In the genomic region with DNA sequence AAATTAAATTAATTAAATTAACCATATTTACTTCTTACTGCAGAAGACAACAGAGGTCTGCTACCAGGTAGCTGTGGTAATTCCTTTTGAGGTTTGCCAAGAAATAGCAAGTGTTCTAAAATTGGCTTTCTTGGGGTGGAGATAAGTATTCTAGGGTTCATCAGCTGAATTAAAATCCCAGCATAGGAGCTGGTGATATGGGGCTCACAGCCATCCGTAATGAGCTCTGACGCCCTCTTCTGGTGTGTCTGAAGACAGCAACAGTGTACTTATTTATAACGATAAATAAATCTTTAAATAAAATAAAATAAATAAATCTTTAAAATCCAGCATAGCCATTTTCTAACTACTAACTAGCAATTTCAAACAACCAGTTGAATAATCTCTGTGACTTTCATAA, we compare ENCODE assay signal across 33 mouse cellular contexts. TPM values are rescaled to one million over a fixed set of nuclear protein-coding genes. Genes with fewer than 3 reads are reported as not detected.
DNase-seq lines count a peak whose midpoint lies in the region; ATAC-seq and TF ChIP-seq lines count a peak whose summit lies in the region.
"Had no signal": no experiment of that assay in that cellular context is flagged by ENCODE, and none has a peak within 500 bp of the region (broad histone marks: within the 10 kb centered on the region; RNA-seq: fewer than 3 reads in every experiment).

No protein-coding gene starts in this region.

- H3K27ac ChIP-seq in forebrain, postnatal 0 days (ENCODE audit: low read depth, low read length): no peak overlapping the region
- no peak overlapping the region for H3K27ac ChIP-seq in forebrain, embryonic 14.5 days (ENCODE audit: low read depth, low read length)
- no peak overlapping the region for H3K27ac ChIP-seq in left cerebral cortex, adult 2 months
- H3K27ac ChIP-seq in liver, postnatal 0 days (ENCODE audit: low read depth): no peak overlapping the region
- H3K27ac ChIP-seq: hindbrain, embryonic 15.5 days; midbrain, embryonic 13.5 days had no signal

- no peak for TF ChIP-seq EP300 in liver, postnatal 0 days (IDR thresholded peaks at IDR 0.05; ENCODE audit: low read depth)

- H3K36me3 ChIP-seq in forebrain, postnatal 0 days (ENCODE audit: insufficient read depth): no peaks in the 10 kb centered on the region
- H3K36me3 ChIP-seq in forebrain, embryonic 14.5 days (ENCODE audit: control insufficient read depth, insufficient read depth, low read length): no peaks in the 10 kb centered on the region
- no peaks in the 10 kb centered on the region for H3K36me3 ChIP-seq in liver, postnatal 0 days (replicated peaks; ENCODE audit: insufficient read depth, low read length)
- H3K36me3 ChIP-seq: forebrain, embryonic 12.5 days; heart, embryonic 13.5 days; hindbrain, embryonic 10.5 days; hindbrain, embryonic 15.5 days; midbrain, embryonic 13.5 days had no signal

- intact Hi-C loops in left cerebral cortex, adult 2 months (cut with DNase I): loop anchor here (5.0 to 10.0 kb wide), 5 partner anchors 77 to 1945 kb away; partner anchors contain the start of genes Hist1h1b, Hist1h1e, Hist1h2ag and Hist1h2ak
- intact Hi-C loops in left cerebral cortex, postnatal 4 days (cut with DNase I): loop anchor here (2.0 kb wide), 1 partner anchor 33 kb away; no protein-coding TSS in a partner anchor

- no peak overlapping the region for H3K4me2 ChIP-seq in forebrain, postnatal 0 days (ENCODE audit: low read depth)
- H3K4me2 ChIP-seq in forebrain, embryonic 14.5 days (ENCODE audit: low read length): no peak overlapping the region
- no peak overlapping the region for H3K4me2 ChIP-seq in liver, postnatal 0 days (ENCODE audit: low read depth, low read length)
- H3K4me2 ChIP-seq: forebrain, embryonic 12.5 days; heart, embryonic 13.5 days; hindbrain, embryonic 15.5 days had no signal

- H3K27me3 ChIP-seq in forebrain, postnatal 0 days (ENCODE audit: insufficient read depth, low read length): no peaks in the 10 kb centered on the region
- H3K27me3 ChIP-seq in forebrain, embryonic 14.5 days (replicated peaks; ENCODE audit: control insufficient read depth, insufficient read depth, low read length): no peaks in the 10 kb centered on the region
- H3K27me3 ChIP-seq in liver, postnatal 0 days (ENCODE audit: insufficient read depth, low read length): no peaks in the 10 kb centered on the region
- H3K27me3 ChIP-seq: forebrain, embryonic 12.5 days; heart, embryonic 13.5 days; hindbrain, embryonic 15.5 days; megakaryocyte, embryonic 14.5 days; midbrain, embryonic 13.5 days had no signal

- H3K9me3 ChIP-seq in forebrain, postnatal 0 days (ENCODE audit: low read length): no peaks in the 10 kb centered on the region
- no peaks in the 10 kb centered on the region for H3K9me3 ChIP-seq in forebrain, embryonic 14.5 days (replicated peaks; ENCODE audit: control insufficient read depth, low read length)
- H3K9me3 ChIP-seq in liver, postnatal 0 days (ENCODE audit: low read length): no peaks in the 10 kb centered on the region
- H3K9me3 ChIP-seq: forebrain, embryonic 12.5 days; heart, embryonic 13.5 days; hindbrain, embryonic 10.5 days; hindbrain, embryonic 15.5 days; megakaryocyte, embryonic 14.5 days; midbrain, embryonic 13.5 days had no signal

- H3K4me1 ChIP-seq in forebrain, postnatal 0 days (ENCODE audit: insufficient read depth): no peaks in the 10 kb centered on the region
- 0 out of 2 replicates have a peak, but pooled peaks cover 6% of the 10 kb centered on the region for H3K4me1 ChIP-seq in forebrain, embryonic 14.5 days (ENCODE audit: control insufficient read depth, insufficient read depth, low read length)
- H3K4me1 ChIP-seq in liver, postnatal 0 days (ENCODE audit: insufficient read depth): peaks cover 12% of the 10 kb centered on the region

- H3K9ac ChIP-seq in forebrain, postnatal 0 days: no peak overlapping the region
- no peak overlapping the region for H3K9ac ChIP-seq in forebrain, embryonic 14.5 days (ENCODE audit: low read length)
- H3K9ac ChIP-seq in liver, postnatal 0 days (replicated peaks): no peak overlapping the region
- H3K9ac ChIP-seq: forebrain, embryonic 12.5 days; hindbrain, embryonic 15.5 days; midbrain, embryonic 13.5 days had no signal

- WGBS in forebrain, postnatal 0 days: 70% methylated on average over 3 of the region's 3 CpGs
- WGBS in forebrain, embryonic 14.5 days: 62% methylated on average over 3 of the region's 3 CpGs
- 65% methylated on average over 3 of the region's 3 CpGs for WGBS in liver, postnatal 0 days (ENCODE audit: insufficient replicate concordance)

- DNase-seq in forebrain, postnatal 0 days: no peak
- no peak for DNase-seq in forebrain, embryonic 14.5 days (ENCODE audit: low spot score)
- no peak for DNase-seq in left cerebral cortex, adult 2 months (ENCODE audit: extremely low spot score in 1 of 2, low spot score in 2 of 2)
- no peak for DNase-seq in left cerebral cortex, postnatal 4 days
- peak; percentile 2 for DNase-seq in testis, postnatal 14 days (ENCODE audit: low spot score)
- DNase-seq in testis, postnatal 10 days (ENCODE audit: low spot score): no peak
- peak; percentile 7 for DNase-seq in liver, postnatal 0 days
- no peak for DNase-seq in adrenal gland, postnatal 14 days
- DNase-seq: adrenal gland, adult 2 months; cerebellum, adult 8-10 months; cerebellum, postnatal 36 days; embryo, embryonic 11 days; heart, postnatal 10 days; kidney, adult 2 months; kidney, postnatal 36 days; layer of hippocampus, postnatal 36 days; lung, adult 18-20 months; lung, postnatal 4 days; thymus, postnatal 36 days had no signal

- no peak overlapping the region for H3K4me3 ChIP-seq in forebrain, postnatal 0 days (ENCODE audit: low read depth, low read length)
- H3K4me3 ChIP-seq in forebrain, embryonic 14.5 days (ENCODE audit: low read depth, low read length): no peak overlapping the region
- H3K4me3 ChIP-seq in left cerebral cortex, adult 2 months: no peak overlapping the region
- no peak overlapping the region for H3K4me3 ChIP-seq in liver, postnatal 0 days (ENCODE audit: low read depth, low read length)
- H3K4me3 ChIP-seq: erythroblast, embryonic 14.5 days; forebrain, embryonic 12.5 days; heart, embryonic 13.5 days; hindbrain, embryonic 10.5 days; hindbrain, embryonic 15.5 days; megakaryocyte, embryonic 14.5 days; midbrain, embryonic 13.5 days had no signal

- 0 out of 2 replicates have a peak, but pooled peaks have one; percentile 4 for TF ChIP-seq CTCF in forebrain, postnatal 0 days (IDR thresholded peaks at IDR 0.05; ENCODE audit: low read depth)
- peak; percentile 34 for TF ChIP-seq CTCF in left cerebral cortex, adult 2 months (IDR thresholded peaks at IDR 0.05)
- TF ChIP-seq CTCF in liver, postnatal 0 days (IDR thresholded peaks at IDR 0.05; ENCODE audit: low read depth): 0 out of 2 replicates have a peak, but pooled peaks have one; percentile 12

- ATAC-seq in forebrain, postnatal 0 days: no peak
- no peak for ATAC-seq in forebrain, embryonic 14.5 days
- ATAC-seq in liver, postnatal 0 days: no peak
- ATAC-seq: inflammation-experienced regulatory T-cells, adult 6 months; lung, postnatal 0 days; midbrain, embryonic 13.5 days had no signal

RNA-seq across cellular contexts. Expression of gene Hist1h4c, which starts 1.5 kb away (rescaled TPM):
- 917 and 942 TPM in 2 replicates for total RNA-seq in forebrain, postnatal 0 days (2014; rRNA removed)
- polyA plus RNA-seq in forebrain, postnatal 0 days (2015; fragmentation: Nextera tagmentation; extraction: Ambion mirVana): 2.3 and 5.0 TPM in 2 replicates
- 2.9 and 6.5 TPM in 2 replicates for polyA plus RNA-seq in forebrain, embryonic 14.5 days (2014; fragmentation: Nextera tagmentation; extraction: Ambion mirVana)
- 100 to 1,000 TPM; 103 TPM for total RNA-seq in left cerebral cortex, adult 2 months (2021)
- total RNA-seq in left cerebral cortex, postnatal 4 days (2021): 100 to 1,000 TPM; 109 to 126 TPM
- 6.2 and 6.5 TPM in 2 replicates for polyA plus RNA-seq in liver, postnatal 0 days (2015; fragmentation: Nextera tagmentation; extraction: Ambion mirVana)
- 161 and 165 TPM in 2 replicates for total RNA-seq in adrenal gland, postnatal 14 days (2021)

RNA-seq across cellular contexts. Expression of gene Hist1h1t, which starts 4.2 kb away (rescaled TPM):
- total RNA-seq in forebrain, postnatal 0 days (2014; rRNA removed): 1.3 TPM in 1 of 2 replicates, not detected in the other
- polyA plus RNA-seq in forebrain, postnatal 0 days (2015; fragmentation: Nextera tagmentation; extraction: Ambion mirVana): not detected in 2 replicates
- not detected in 2 replicates for polyA plus RNA-seq in forebrain, embryonic 14.5 days (2014; fragmentation: Nextera tagmentation; extraction: Ambion mirVana)
- not detected for total RNA-seq in left cerebral cortex, adult 2 months (2021)
- total RNA-seq in left cerebral cortex, postnatal 4 days (2021): not detected
- not detected in 2 replicates for polyA plus RNA-seq in liver, postnatal 0 days (2015; fragmentation: Nextera tagmentation; extraction: Ambion mirVana)
- total RNA-seq in adrenal gland, postnatal 14 days (2021): 0.37 and 0.83 TPM in 2 replicates
- total RNA-seq: adrenal gland, adult 2 months; gastrocnemius, adult 18-20 months; layer of hippocampus, postnatal 36 days; monocyte, adult 5-6 weeks had no signal
- polyA plus RNA-seq: adrenal gland, adult 2 months; forebrain, embryonic 12.5 days; frontal cortex, adult 2 months; heart, embryonic 13.5 days; hindbrain, embryonic 10.5 days; hindbrain, embryonic 15.5 days; inflammation-experienced regulatory T-cells, adult 6 months; kidney, adult 2 months; kidney, embryonic 16.5 days; midbrain, embryonic 13.5 days; neural tube, embryonic 14.5 days had no signal

RNA-seq across cellular contexts. Expression of gene Hfe, which starts 10.9 kb away (rescaled TPM):
- total RNA-seq in forebrain, postnatal 0 days (2014; rRNA removed): 2.5 and 3.6 TPM in 2 replicates
- 4.4 and 6.0 TPM in 2 replicates for polyA plus RNA-seq in forebrain, postnatal 0 days (2015; fragmentation: Nextera tagmentation; extraction: Ambion mirVana)
- 3.5 and 4.7 TPM in 2 replicates for polyA plus RNA-seq in forebrain, embryonic 14.5 days (2014; fragmentation: Nextera tagmentation; extraction: Ambion mirVana)
- 1 to 10 TPM; 2.4 to 3.1 TPM for total RNA-seq in left cerebral cortex, adult 2 months (2021)
- 1 to 10 TPM; 1.7 to 2.3 TPM for total RNA-seq in left cerebral cortex, postnatal 4 days (2021)
- 24.0 and 25.1 TPM in 2 replicates for polyA plus RNA-seq in liver, postnatal 0 days (2015; fragmentation: Nextera tagmentation; extraction: Ambion mirVana)
- 29.0 and 39.1 TPM in 2 replicates for total RNA-seq in adrenal gland, postnatal 14 days (2021)

RNA-seq across cellular contexts. Expression of gene Hist1h2bc, which starts 15.8 kb away (rescaled TPM):
- total RNA-seq in forebrain, postnatal 0 days (2014; rRNA removed): 93.7 and 124 TPM in 2 replicates
- 29.2 and 35.3 TPM in 2 replicates for polyA plus RNA-seq in forebrain, postnatal 0 days (2015; fragmentation: Nextera tagmentation; extraction: Ambion mirVana)
- 32.2 and 39.5 TPM in 2 replicates for polyA plus RNA-seq in forebrain, embryonic 14.5 days (2014; fragmentation: Nextera tagmentation; extraction: Ambion mirVana)
- total RNA-seq in left cerebral cortex, adult 2 months (2021): 10 to 100 TPM; 27.0 to 29.1 TPM
- total RNA-seq in left cerebral cortex, postnatal 4 days (2021): 10 to 100 TPM; 16.7 to 17.0 TPM
- 168 and 180 TPM in 2 replicates for polyA plus RNA-seq in liver, postnatal 0 days (2015; fragmentation: Nextera tagmentation; extraction: Ambion mirVana)
- total RNA-seq in adrenal gland, postnatal 14 days (2021): 84.6 and 133 TPM in 2 replicates

RNA-seq across cellular contexts. Expression of gene Hist1h2ac, which starts 16.0 kb away (rescaled TPM):
- 40.9 and 44.8 TPM in 2 replicates for total RNA-seq in forebrain, postnatal 0 days (2014; rRNA removed)
- 0.41 and 0.49 TPM in 2 replicates for polyA plus RNA-seq in forebrain, postnatal 0 days (2015; fragmentation: Nextera tagmentation; extraction: Ambion mirVana)
- 0.91 and 1.3 TPM in 2 replicates for polyA plus RNA-seq in forebrain, embryonic 14.5 days (2014; fragmentation: Nextera tagmentation; extraction: Ambion mirVana)
- 1 to 10 TPM; 2.1 to 2.7 TPM for total RNA-seq in left cerebral cortex, adult 2 months (2021)
- total RNA-seq in left cerebral cortex, postnatal 4 days (2021): 1 to 10 TPM; 4.8 to 5.4 TPM
- polyA plus RNA-seq in liver, postnatal 0 days (2015; fragmentation: Nextera tagmentation; extraction: Ambion mirVana): 0.86 and 0.88 TPM in 2 replicates
- 6.6 and 8.0 TPM in 2 replicates for total RNA-seq in adrenal gland, postnatal 14 days (2021)

Comparison
In these comparisons a context has a peak if more than half of its experiments do, and no peak if none do; other contexts are left out.
1. DNase-seq: peak in testis, postnatal 14 days (single experiment) and liver, postnatal 0 days (single experiment); none in forebrain, postnatal 0 days (single experiment), forebrain, embryonic 14.5 days (single experiment), left cerebral cortex, adult 2 months (0 of 2), left cerebral cortex, postnatal 4 days (single experiment), testis, postnatal 10 days (single experiment) and adrenal gland, postnatal 14 days (single experiment).
2. Peak in every context shown above with its lines, with median percentiles within 50 percentile points of each other: CTCF ChIP-seq.